Mouse (Mus musculus) thymus, adult 2 months (tissue): ENCODE results near the gene Enc1.

Experiments used
- CTCF ChIP-seq: fragments of 200-500 bp; IDR thresholded peaks from 2 replicates; pipeline ENCODE4 v1.5.1; 2012; ENCODE audit warnings: mild to moderate bottlenecking, control low read depth, low read length, moderate library complexity, borderline replicate concordance; ENCODE audit not compliant: control insufficient read depth, poor library complexity, insufficient read depth; ENCODE audit errors: extremely low read depth
- POLR2A ChIP-seq: fragments of 200-500 bp; IDR thresholded peaks from 2 replicates; pipeline ENCODE4 v1.6.1; 2012; ENCODE audit warnings: mild to moderate bottlenecking, low read length, control low read depth, moderate library complexity; ENCODE audit not compliant: control insufficient read depth, poor library complexity, insufficient read depth; ENCODE audit errors: extremely low read depth

DNA sequence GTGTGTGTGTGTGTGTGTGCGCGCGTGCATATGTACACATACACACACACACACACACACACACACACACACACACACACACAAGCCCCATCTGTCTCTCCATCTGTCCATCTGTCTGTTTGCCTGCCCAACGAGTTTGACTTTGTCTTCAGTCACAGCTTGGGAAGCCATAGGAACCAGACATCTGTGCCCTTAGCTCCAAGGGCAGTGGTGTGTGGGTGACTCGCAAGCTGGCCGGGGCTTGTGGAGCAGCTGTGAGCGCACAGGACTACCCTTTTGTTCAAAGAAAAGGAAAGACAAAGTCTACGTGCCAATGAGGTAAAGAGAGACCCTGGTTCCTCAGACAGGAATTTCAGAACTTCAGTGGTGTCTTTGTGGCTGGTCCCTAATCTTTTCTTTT is 51.1 kb downstream of the Enc1 start:
- no peak for TF ChIP-seq CTCF
- TF ChIP-seq POLR2A, result no peak
